Mouse (Mus musculus): Measurements from ENCODE around the gene Rtn4r. TPM values are rescaled to one million over a fixed set of nuclear protein-coding genes. Genes with fewer than 3 reads are reported as not detected.
A peak's percentile ranks its signal among the peaks of the same experiment; 100 is the strongest.

Gene Rtn4r
- polyA plus RNA-seq, 1 experiment from 2014 or later: 15.6 TPM

GRCm38 (mm10) chr16:18119031-18119730 is 8.3 kb upstream of the Rtn4r start:
- no peak overlapping the region for H3K4me3 ChIP-seq (ENCODE audit: low read length)
- ATAC-seq: peak; percentile 48; the same call in 1 of the 2 replicates
- peaks cover 4% of the 10 kb centered on the region for H3K4me1 ChIP-seq (ENCODE audit: control insufficient read depth, insufficient read depth, low read depth, low read length)
- peak overlapping the region; percentile 31 for H3K9ac ChIP-seq (ENCODE audit: low read depth, low read length)
- WGBS: 19% methylated on average over 8 of the region's 8 CpGs
- no peaks in the 10 kb centered on the region for H3K36me3 ChIP-seq (ENCODE audit: control insufficient read depth, insufficient read depth, low read length)
- H3K27me3 ChIP-seq (replicated peaks; ENCODE audit: control insufficient read depth, insufficient read depth, low read length): 0 out of 2 replicates have a peak, but pooled peaks cover 2% of the 10 kb centered on the region
- no peak overlapping the region for H3K4me2 ChIP-seq (ENCODE audit: low read length)
- no peaks in the 10 kb centered on the region for H3K9me3 ChIP-seq (ENCODE audit: control insufficient read depth, low read length)
- H3K27ac ChIP-seq (ENCODE audit: low read depth, low read length): no peak overlapping the region

- Histone ChIP-seq H3K36me3 (ENCODE audit: control insufficient read depth, insufficient read depth, low read length) (no peaks in the 10 kb centered on the region), H3K27ac (ENCODE audit: low read depth, low read length) (no peak overlapping the region), H3K9me3 (ENCODE audit: control insufficient read depth, low read length) (no peaks in the 10 kb centered on the region), H3K4me2 (ENCODE audit: low read length) (no peak overlapping the region), H3K4me1 (ENCODE audit: control insufficient read depth, insufficient read depth, low read depth, low read length) (peaks cover 4% of the 10 kb centered on the region), H3K4me3 (ENCODE audit: low read length) (no peak overlapping the region), H3K9ac (ENCODE audit: low read depth, low read length) (no peak overlapping the region), H3K27me3 (replicated peaks; ENCODE audit: control insufficient read depth, insufficient read depth, low read length) (0 out of 2 replicates have a peak, but pooled peaks cover 2% of the 10 kb centered on the region)
- WGBS: 71% methylated on average over 2 of the region's 2 CpGs
- no peak for ATAC-seq
These were observed 4.7 kb upstream of the Rtn4r start for GRCm38 (mm10) chr16:18122740-18123139.

- H3K9me3 ChIP-seq (ENCODE audit: control insufficient read depth, low read length): no peaks in the 10 kb centered on the region
- H3K4me1 ChIP-seq (ENCODE audit: control insufficient read depth, insufficient read depth, low read depth, low read length): peaks cover 6% of the 10 kb centered on the region
- peaks cover 2% of the 10 kb centered on the region; the same call in 1 of the 2 replicates for H3K27me3 ChIP-seq (replicated peaks; ENCODE audit: control insufficient read depth, insufficient read depth, low read length)
- 69% methylated on average over 1 of the region's 1 CpGs for WGBS
- H3K36me3 ChIP-seq (ENCODE audit: control insufficient read depth, insufficient read depth, low read length): no peaks in the 10 kb centered on the region
- H3K9ac ChIP-seq (ENCODE audit: low read depth, low read length): no peak overlapping the region
- no peak overlapping the region for H3K27ac ChIP-seq (ENCODE audit: low read depth, low read length)
- no peak overlapping the region for H3K4me3 ChIP-seq (ENCODE audit: low read length)
- no peak for ATAC-seq
- H3K4me2 ChIP-seq (ENCODE audit: low read length): no peak overlapping the region
These were observed 4.0 kb upstream of the Rtn4r start for GRCm38 (mm10) chr16:18123471-18123870.

- ATAC-seq: no peak
- H3K27me3 ChIP-seq (replicated peaks; ENCODE audit: control insufficient read depth, insufficient read depth, low read length): peaks cover 2% of the 10 kb centered on the region; the same call in 1 of the 2 replicates
- H3K9ac ChIP-seq (ENCODE audit: low read depth, low read length): no peak overlapping the region
- no peak overlapping the region for H3K27ac ChIP-seq (ENCODE audit: low read depth, low read length)
- H3K4me2 ChIP-seq (ENCODE audit: low read length): no peak overlapping the region
- H3K9me3 ChIP-seq (ENCODE audit: control insufficient read depth, low read length): no peaks in the 10 kb centered on the region
- 81% methylated on average over 4 of the region's 4 CpGs for WGBS
- H3K36me3 ChIP-seq (ENCODE audit: control insufficient read depth, insufficient read depth, low read length): no peaks in the 10 kb centered on the region
- H3K4me3 ChIP-seq (ENCODE audit: low read length): no peak overlapping the region
- H3K4me1 ChIP-seq (ENCODE audit: control insufficient read depth, insufficient read depth, low read depth, low read length): peaks cover 11% of the 10 kb centered on the region
These were observed 3.4 kb upstream of the Rtn4r start for GRCm38 (mm10) chr16:18124040-18124439.

- Histone ChIP-seq H3K4me3 (ENCODE audit: low read length) (no peak overlapping the region), H3K36me3 (ENCODE audit: control insufficient read depth, insufficient read depth, low read length) (no peaks in the 10 kb centered on the region), H3K27ac (ENCODE audit: low read depth, low read length) (no peak overlapping the region), H3K4me2 (ENCODE audit: low read length) (no peak overlapping the region), H3K27me3 (replicated peaks; ENCODE audit: control insufficient read depth, insufficient read depth, low read length) (peaks cover 2% of the 10 kb centered on the region; the same call in 1 of the 2 replicates), H3K9me3 (ENCODE audit: control insufficient read depth, low read length) (no peaks in the 10 kb centered on the region), H3K9ac (ENCODE audit: low read depth, low read length) (no peak overlapping the region), H3K4me1 (ENCODE audit: control insufficient read depth, insufficient read depth, low read depth, low read length) (peaks cover 13% of the 10 kb centered on the region)
- 23% methylated on average over 5 of the region's 5 CpGs for WGBS
- ATAC-seq: no peak
These were observed 2.8 kb upstream of the Rtn4r start for GRCm38 (mm10) chr16:18124626-18125025.

DNA sequence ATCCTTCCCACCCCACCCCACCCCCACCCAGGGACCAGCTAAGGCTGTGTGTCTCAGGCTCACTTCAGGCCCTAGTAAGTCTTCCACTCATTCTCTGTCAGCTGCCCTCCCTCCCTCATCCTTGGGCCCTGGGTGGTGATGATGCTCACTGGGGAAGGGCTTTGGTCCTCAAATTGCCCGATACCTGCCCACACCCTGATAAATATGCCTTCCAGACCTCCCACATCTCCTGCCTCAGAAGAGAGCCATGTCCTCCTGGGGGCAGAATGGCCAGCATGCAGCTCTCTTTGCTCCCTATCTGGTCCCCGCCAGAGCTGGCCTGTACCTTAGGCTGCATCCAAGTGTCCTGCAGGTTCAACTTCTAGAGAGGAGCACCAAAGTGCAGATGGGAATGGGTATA is 2.3 kb upstream of the Rtn4r start:
- Histone ChIP-seq H3K36me3 (ENCODE audit: control insufficient read depth, insufficient read depth, low read length) (no peaks in the 10 kb centered on the region), H3K4me3 (ENCODE audit: low read length) (no peak overlapping the region), H3K27ac (ENCODE audit: low read depth, low read length) (no peak overlapping the region), H3K9ac (ENCODE audit: low read depth, low read length) (no peak overlapping the region), H3K4me2 (ENCODE audit: low read length) (no peak overlapping the region), H3K9me3 (ENCODE audit: control insufficient read depth, low read length) (no peaks in the 10 kb centered on the region), H3K4me1 (ENCODE audit: control insufficient read depth, insufficient read depth, low read depth, low read length) (peaks cover 16% of the 10 kb centered on the region), H3K27me3 (replicated peaks; ENCODE audit: control insufficient read depth, insufficient read depth, low read length) (peaks cover 2% of the 10 kb centered on the region; the same call in 1 of the 2 replicates)
- 93% methylated on average over 2 of the region's 2 CpGs for WGBS
- no peak for ATAC-seq

- ATAC-seq: no peak
These were observed 1.2 kb upstream of the Rtn4r start for GRCm38 (mm10) chr16:18126211-18126610.

GRCm38 (mm10) chr16:18127871-18128563 is 575 bp downstream of the Rtn4r start:
- peak overlapping the region; percentile 84 for H3K9ac ChIP-seq (ENCODE audit: low read depth, low read length)
- H3K36me3 ChIP-seq (ENCODE audit: control insufficient read depth, insufficient read depth, low read length): no peaks in the 10 kb centered on the region
- 1% methylated on average over 44 of the region's 52 CpGs for WGBS
- H3K4me3 ChIP-seq (ENCODE audit: low read length): peak overlapping the region; percentile 63
- peak; percentile 43 for ATAC-seq
- no peaks in the 10 kb centered on the region for H3K9me3 ChIP-seq (ENCODE audit: control insufficient read depth, low read length)
- H3K27me3 ChIP-seq (replicated peaks; ENCODE audit: control insufficient read depth, insufficient read depth, low read length): no peaks in the 10 kb centered on the region; the same call in 1 of the 2 replicates
- H3K4me1 ChIP-seq (ENCODE audit: control insufficient read depth, insufficient read depth, low read depth, low read length): peaks cover 29% of the 10 kb centered on the region
- peak overlapping the region; percentile 80 for H3K27ac ChIP-seq (ENCODE audit: low read depth, low read length)
- H3K4me2 ChIP-seq (ENCODE audit: low read length): peak overlapping the region; percentile 87

More at GRCm38 (mm10) chr16:18126211-18126610, 1.2 kb upstream of the Rtn4r start:
- Histone ChIP-seq H3K36me3 (ENCODE audit: control insufficient read depth, insufficient read depth, low read length) (no peaks in the 10 kb centered on the region), H3K4me3 (ENCODE audit: low read length) (no peak overlapping the region), H3K27me3 (replicated peaks; ENCODE audit: control insufficient read depth, insufficient read depth, low read length) (peaks cover 2% of the 10 kb centered on the region; the same call in 1 of the 2 replicates), H3K4me2 (ENCODE audit: low read length) (no peak overlapping the region), H3K4me1 (ENCODE audit: control insufficient read depth, insufficient read depth, low read depth, low read length) (peaks cover 27% of the 10 kb centered on the region), H3K9me3 (ENCODE audit: control insufficient read depth, low read length) (no peaks in the 10 kb centered on the region), H3K9ac (ENCODE audit: low read depth, low read length) (no peak overlapping the region), H3K27ac (ENCODE audit: low read depth, low read length) (no peak overlapping the region)
- 95% methylated on average over 3 of the region's 3 CpGs for WGBS

GRCm38 (mm10) chr16:18128564-18128935 is 1.1 kb downstream of the Rtn4r start:
- H3K4me1 ChIP-seq (ENCODE audit: control insufficient read depth, insufficient read depth, low read depth, low read length): peaks cover 29% of the 10 kb centered on the region
- H3K4me3 ChIP-seq (ENCODE audit: low read length): peak overlapping the region; percentile 63
- WGBS: 33% methylated on average over 6 of the region's 6 CpGs
- H3K27me3 ChIP-seq (replicated peaks; ENCODE audit: control insufficient read depth, insufficient read depth, low read length): no peaks in the 10 kb centered on the region; the same call in 1 of the 2 replicates
- H3K36me3 ChIP-seq (ENCODE audit: control insufficient read depth, insufficient read depth, low read length): no peaks in the 10 kb centered on the region
- H3K27ac ChIP-seq (ENCODE audit: low read depth, low read length): peak overlapping the region; percentile 80; the same call in 1 of the 2 replicates
- H3K4me2 ChIP-seq (ENCODE audit: low read length): peak overlapping the region; percentile 87
- peak; percentile 12 for ATAC-seq
- H3K9ac ChIP-seq (ENCODE audit: low read depth, low read length): peak overlapping the region; percentile 84
- no peaks in the 10 kb centered on the region for H3K9me3 ChIP-seq (ENCODE audit: control insufficient read depth, low read length)

Data from hindbrain, embryonic 16.5 days (tissue).